Mouse (Mus musculus) lung, embryonic 15.5 days (tissue): ENCODE results near the gene Hes1. TPM values are rescaled to one million over a fixed set of nuclear protein-coding genes. Genes with fewer than 3 reads are reported as not detected.

Source experiments
- ATAC-seq: fragments of 200-750 bp; cut with Nextera tagmentation; 2 replicates; pipeline ENCODE4 v1.8.0; 2017; ENCODE audit warnings: moderate number of reproducible peaks, borderline replicate concordance; ENCODE audit not compliant: low FRiP score, low TSS enrichment; ENCODE audit errors: extremely low read depth
- H3K27ac ChIP-seq: fragments of 300-500 bp; sonication (generic); 2 replicates; pipeline ENCODE4 v1.5.1; 2015; ENCODE audit warnings: moderate library complexity, mild to moderate bottlenecking, inconsistent platforms
- H3K27me3 ChIP-seq: fragments of 300-500 bp; sonication (generic); 2 replicates; pipeline ENCODE4 v1.6.1; 2015; ENCODE audit warnings: inconsistent platforms
- H3K36me3 ChIP-seq: fragments of 300-500 bp; sonication (generic); 2 replicates; pipeline ENCODE4 v1.6.1; 2015; ENCODE audit warnings: inconsistent platforms
- H3K4me1 ChIP-seq: fragments of 300-500 bp; sonication (generic); 2 replicates; pipeline ENCODE4 v1.6.1; 2015; ENCODE audit warnings: inconsistent platforms
- H3K4me2 ChIP-seq: fragments of 300-500 bp; sonication (generic); 2 replicates; pipeline ENCODE4 v1.6.1; 2015; ENCODE audit warnings: inconsistent platforms, mild to moderate bottlenecking, moderate library complexity
- H3K4me3 ChIP-seq: fragments of 300-500 bp; sonication (generic); 2 replicates; pipeline ENCODE4 v1.5.1; 2015; ENCODE audit warnings: mild to moderate bottlenecking, inconsistent platforms
- H3K9ac ChIP-seq: fragments of 300-500 bp; sonication (generic); 2 replicates; pipeline ENCODE4 v1.6.1; 2015; ENCODE audit warnings: inconsistent platforms
- H3K9me3 ChIP-seq: fragments of 300-500 bp; sonication (generic); 2 replicates; pipeline ENCODE4 v1.6.1; 2016; ENCODE audit warnings: inconsistent platforms
- WGBS: fragments of 180-500 bp; shearing (Covaris S2); methylation state at CpG from one replicate; pipeline ENCODE4 v1.1.7; 2015; 5-methylcytosine and 5-hydroxymethylcytosine counted together
- polyA plus RNA-seq: library from polyadenylated mRNA; unstranded; fragments of >200 nt; fragmentation: Nextera tagmentation; extraction: Ambion mirVana; gene quantifications from 2 replicates; pipeline ENCODE4 v1.2.1, GENCODE M21; 2015

Hes1 gene
- polyA plus RNA-seq, 1 experiment from 2014 or later: 47.1 TPM

GRCm38 (mm10) chr16:30034521-30034920, 29.7 kb upstream of the Hes1 start:
- Histone ChIP-seq H3K4me3 (no peak overlapping the region), H3K4me1 (peaks cover 19% of the 10 kb centered on the region)
- WGBS: 12% methylated on average over 6 of the region's 6 CpGs

GRCm38 (mm10) chr16:30034979-30035440, 29.2 kb upstream of the Hes1 start:
- 50% methylated on average over 5 of the region's 5 CpGs for WGBS
- Histone ChIP-seq H3K36me3 (no peaks in the 10 kb centered on the region), H3K27ac (no peak overlapping the region), H3K4me1 (peaks cover 22% of the 10 kb centered on the region), H3K4me3 (no peak overlapping the region), H3K9ac (no peak overlapping the region), H3K9me3 (no peaks in the 10 kb centered on the region), H3K4me2 (no peak overlapping the region), H3K27me3 (no peaks in the 10 kb centered on the region; the same call in 1 of the 2 replicates)
- no peak for ATAC-seq

More at GRCm38 (mm10) chr16:30034521-30034920, 29.7 kb upstream of the Hes1 start:
- ATAC-seq: peak; percentile 67; the same call in 1 of the 2 replicates
- H3K36me3 ChIP-seq: no peaks in the 10 kb centered on the region
- H3K27ac ChIP-seq: peak overlapping the region; percentile 8; the same call in 1 of the 2 replicates
- no peaks in the 10 kb centered on the region; the same call in 1 of the 2 replicates for H3K27me3 ChIP-seq
- no peaks in the 10 kb centered on the region for H3K9me3 ChIP-seq
- no peak overlapping the region for H3K4me2 ChIP-seq
- H3K9ac ChIP-seq: no peak overlapping the region

- Histone ChIP-seq H3K36me3 (no peaks in the 10 kb centered on the region), H3K9me3 (no peaks in the 10 kb centered on the region), H3K4me1 (peaks cover 27% of the 10 kb centered on the region), H3K4me2 (no peak overlapping the region), H3K4me3 (no peak overlapping the region), H3K9ac (no peak overlapping the region), H3K27ac (no peak overlapping the region), H3K27me3 (no peaks in the 10 kb centered on the region; the same call in 1 of the 2 replicates)
- WGBS: 82% methylated on average over 3 of the region's 3 CpGs
- ATAC-seq: no peak
Observed at GRCm38 (mm10) chr16:30036104-30036503, 28.1 kb upstream of the Hes1 start.

GRCm38 (mm10) chr16:30038663-30039593, 25.3 kb upstream of the Hes1 start:
- Histone ChIP-seq H3K9me3 (no peaks in the 10 kb centered on the region), H3K27me3 (no peaks in the 10 kb centered on the region; the same call in 1 of the 2 replicates), H3K36me3 (no peaks in the 10 kb centered on the region), H3K4me2 (peak overlapping the region; percentile 34), H3K4me3 (peak overlapping the region; percentile 5; the same call in 1 of the 2 replicates), H3K27ac (peak overlapping the region; percentile 84), H3K9ac (no peak overlapping the region), H3K4me1 (peaks cover 23% of the 10 kb centered on the region)
- WGBS: 30% methylated on average over 15 of the region's 17 CpGs
- peak; percentile 62; the same call in 1 of the 2 replicates for ATAC-seq

GRCm38 (mm10) chr16:30039841-30040240, 24.3 kb upstream of the Hes1 start:
- ATAC-seq: peak; percentile 85
- peak overlapping the region; percentile 84 for H3K27ac ChIP-seq
- no peaks in the 10 kb centered on the region for H3K9me3 ChIP-seq

GRCm38 (mm10) chr16:30042859-30043258, 21.3 kb upstream of the Hes1 start:
- H3K36me3 ChIP-seq: no peaks in the 10 kb centered on the region
- H3K27me3 ChIP-seq: no peaks in the 10 kb centered on the region; the same call in 1 of the 2 replicates
- ATAC-seq: no peak
- H3K4me1 ChIP-seq: peaks cover 30% of the 10 kb centered on the region
- H3K27ac ChIP-seq: no peak overlapping the region
- H3K9me3 ChIP-seq: no peaks in the 10 kb centered on the region
- H3K4me2 ChIP-seq: no peak overlapping the region
- 65% methylated on average over 4 of the region's 4 CpGs for WGBS
- H3K9ac ChIP-seq: no peak overlapping the region
- no peak overlapping the region for H3K4me3 ChIP-seq

More at GRCm38 (mm10) chr16:30039841-30040240, 24.3 kb upstream of the Hes1 start:
- H3K4me1 ChIP-seq: peaks cover 14% of the 10 kb centered on the region
- H3K27me3 ChIP-seq: no peaks in the 10 kb centered on the region; the same call in 1 of the 2 replicates
- H3K4me3 ChIP-seq: no peak overlapping the region
- H3K4me2 ChIP-seq: peak overlapping the region; percentile 34; the same call in 1 of the 2 replicates
- H3K36me3 ChIP-seq: no peaks in the 10 kb centered on the region
- no peak overlapping the region for H3K9ac ChIP-seq
- WGBS: 48% methylated on average over 2 of the region's 2 CpGs

GRCm38 (mm10) chr16:30045615-30046014, 18.6 kb upstream of the Hes1 start:
- no peaks in the 10 kb centered on the region for H3K9me3 ChIP-seq
- no peaks in the 10 kb centered on the region for H3K36me3 ChIP-seq
- H3K27me3 ChIP-seq: no peaks in the 10 kb centered on the region
- peak overlapping the region; percentile 82 for H3K27ac ChIP-seq
- no peak overlapping the region for H3K4me3 ChIP-seq
- H3K4me1 ChIP-seq: peaks cover 18% of the 10 kb centered on the region; the same call in 1 of the 2 replicates
- H3K9ac ChIP-seq: no peak overlapping the region
- WGBS: 41% methylated on average over 5 of the region's 5 CpGs
- ATAC-seq: peak; percentile 70
- no peak overlapping the region for H3K4me2 ChIP-seq

GRCm38 (mm10) chr16:30047010-30047409, 17.2 kb upstream of the Hes1 start:
- peak overlapping the region; percentile 82 for H3K27ac ChIP-seq

GRCm38 (mm10) chr16:30047421-30047831, 16.8 kb upstream of the Hes1 start:
- H3K9ac ChIP-seq: no peak overlapping the region
- H3K36me3 ChIP-seq: no peaks in the 10 kb centered on the region
- H3K4me1 ChIP-seq: 0 out of 2 replicates have a peak, but pooled peaks cover 21% of the 10 kb centered on the region
- H3K4me2 ChIP-seq: peak overlapping the region; percentile 3; the same call in 1 of the 2 replicates
- 25% methylated on average over 11 of the region's 11 CpGs for WGBS
- no peak overlapping the region for H3K4me3 ChIP-seq
- peak overlapping the region; percentile 82 for H3K27ac ChIP-seq
- no peaks in the 10 kb centered on the region for H3K27me3 ChIP-seq
- ATAC-seq: peak; percentile 71; the same call in 1 of the 2 replicates
- H3K9me3 ChIP-seq: no peaks in the 10 kb centered on the region

More at GRCm38 (mm10) chr16:30047010-30047409, 17.2 kb upstream of the Hes1 start:
- Histone ChIP-seq H3K4me1 (0 out of 2 replicates have a peak, but pooled peaks cover 18% of the 10 kb centered on the region), H3K9me3 (no peaks in the 10 kb centered on the region), H3K4me2 (peak overlapping the region; percentile 3; the same call in 1 of the 2 replicates), H3K4me3 (no peak overlapping the region), H3K9ac (no peak overlapping the region), H3K27me3 (no peaks in the 10 kb centered on the region), H3K36me3 (no peaks in the 10 kb centered on the region)
- ATAC-seq: no peak
- 62% methylated on average over 7 of the region's 7 CpGs for WGBS

GRCm38 (mm10) chr16:30050767-30051490, 13.3 kb upstream of the Hes1 start:
- no peak overlapping the region for H3K27ac ChIP-seq
- H3K9me3 ChIP-seq: no peaks in the 10 kb centered on the region
- WGBS: 42% methylated on average over 10 of the region's 10 CpGs
- no peaks in the 10 kb centered on the region for H3K36me3 ChIP-seq
- no peak overlapping the region for H3K4me3 ChIP-seq
- no peak overlapping the region for H3K9ac ChIP-seq
- no peaks in the 10 kb centered on the region for H3K27me3 ChIP-seq
- no peak for ATAC-seq
- peaks cover 42% of the 10 kb centered on the region for H3K4me1 ChIP-seq
- no peak overlapping the region for H3K4me2 ChIP-seq

GRCm38 (mm10) chr16:30052271-30052670, 11.9 kb upstream of the Hes1 start:
- Histone ChIP-seq H3K27ac (0 out of 2 replicates have a peak overlapping the region, but pooled peaks have one; percentile 56), H3K9ac (no peak overlapping the region), H3K9me3 (no peaks in the 10 kb centered on the region), H3K36me3 (no peaks in the 10 kb centered on the region), H3K4me2 (no peak overlapping the region), H3K4me1 (peaks cover 44% of the 10 kb centered on the region), H3K27me3 (no peaks in the 10 kb centered on the region), H3K4me3 (no peak overlapping the region)
- 58% methylated on average over 2 of the region's 2 CpGs for WGBS
- no peak for ATAC-seq
